Mouse (Mus musculus) C2C12 (cell line): ENCODE measurements around the gene Ube2i. TPM values are rescaled to one million over a fixed set of nuclear protein-coding genes. Genes with fewer than 3 reads are reported as not detected.

Experiments used
- H3K27me3 ChIP-seq: one replicate; pipeline ENCODE4 v1.6.1; 2011; ENCODE audit not compliant: control insufficient read depth, insufficient read depth, insufficient read length
- H3K36me3 ChIP-seq: one replicate; pipeline ENCODE4 v1.6.1; 2011; ENCODE audit not compliant: control insufficient read depth, insufficient read depth
- H3K4me3 ChIP-seq: one replicate; pipeline ENCODE4 v1.5.1; 2011; ENCODE audit warnings: mild to moderate bottlenecking, control low read depth; ENCODE audit not compliant: poor library complexity, insufficient read depth, severe bottlenecking
- H3K79me2 ChIP-seq: one replicate; pipeline ENCODE4 v1.6.1; 2011; ENCODE audit not compliant: control insufficient read depth, insufficient read depth
- H3K79me3 ChIP-seq: one replicate; pipeline ENCODE4 v1.6.1; 2011; ENCODE audit warnings: low read depth, control low read depth
- H3ac ChIP-seq: one replicate; pipeline ENCODE3; 2011; ENCODE audit warnings: low read depth; ENCODE audit not compliant: control insufficient read depth, insufficient read length
- CEBPB ChIP-seq: IDR thresholded peaks from one replicate; pipeline ENCODE4 v1.6.1; 2011; ENCODE audit warnings: low read depth, mild to moderate bottlenecking, control low read depth, moderate library complexity
- CTCF ChIP-seq: IDR thresholded peaks from one replicate; pipeline ENCODE4 v1.5.1; 2011; ENCODE audit not compliant: control insufficient read depth, insufficient read depth, insufficient read length
- FOSL1 ChIP-seq: IDR thresholded peaks from one replicate; pipeline ENCODE4 v1.8.0; 2011; ENCODE audit warnings: mild to moderate bottlenecking, low read length; ENCODE audit not compliant: poor library complexity, insufficient read depth, severe bottlenecking
- MAX ChIP-seq: IDR thresholded peaks from one replicate; pipeline ENCODE4 v1.6.1; 2011; ENCODE audit warnings: mild to moderate bottlenecking, control low read depth
- MYOD1 ChIP-seq: IDR thresholded peaks from one replicate; pipeline ENCODE4 v1.6.1; 2011; ENCODE audit warnings: low read depth; ENCODE audit not compliant: control insufficient read depth, insufficient read length
- MYOG ChIP-seq: IDR thresholded peaks from one replicate; pipeline ENCODE4 v1.6.1; 2011; ENCODE audit not compliant: control insufficient read depth, insufficient read length; ENCODE audit errors: extremely low read depth
- USF1 ChIP-seq: IDR thresholded peaks from one replicate; pipeline ENCODE4 v1.6.1; 2011; ENCODE audit warnings: low read depth, mild to moderate bottlenecking, control low read depth, moderate library complexity
- long read RNA-seq, 2 experiments: library from polyadenylated mRNA; unstranded; transcript quantifications; one replicate each; pipeline ENCODE4 v2.0.0; 2019 to 2020
- polyA plus RNA-seq: library from polyadenylated mRNA; unstranded; fragments of >200 nt; fragmentation: generic; extraction: Trizol; gene quantifications from one replicate; pipeline ENCODE4 v1.2.1, GENCODE M21; 2012; ENCODE audit warnings: missing spikeins

Gene Ube2i
- polyA plus RNA-seq = 405 TPM
- long read RNA-seq, experiment 1, transcript Ube2i-213 (7 exons, 824 nt) = major isoform, 362 of 421 reads
- long read RNA-seq, experiment 1, transcript Ube2i-201 (7 exons, 1,138 nt) = minor isoform, 6 of 421 reads
- long read RNA-seq, experiment 1, transcript Ube2i-211 (7 exons, 890 nt) = minor isoform, 18 of 421 reads
- long read RNA-seq, experiment 1, partial matches to known transcripts = 11 of 421 reads
- long read RNA-seq, experiment 1, other reads (novel, unspliced or antisense) = 20 of 421 reads
- long read RNA-seq, experiment 2, transcript Ube2i-208 (8 exons, 1,286 nt) = minor isoform, 18 of 1,452 reads
- long read RNA-seq, experiment 2, transcript Ube2i-201 (7 exons, 1,138 nt) = minor isoform, 17 of 1,452 reads
- long read RNA-seq, experiment 2, transcript Ube2i-211 (7 exons, 890 nt) = minor isoform, 42 of 1,452 reads
- long read RNA-seq, experiment 2, transcript Ube2i-213 (7 exons, 824 nt) = major isoform, 1,238 of 1,452 reads
- long read RNA-seq, experiment 2, partial matches to known transcripts = 39 of 1,452 reads
- long read RNA-seq, experiment 2, other reads (novel, unspliced or antisense) = 79 of 1,452 reads

DNA sequence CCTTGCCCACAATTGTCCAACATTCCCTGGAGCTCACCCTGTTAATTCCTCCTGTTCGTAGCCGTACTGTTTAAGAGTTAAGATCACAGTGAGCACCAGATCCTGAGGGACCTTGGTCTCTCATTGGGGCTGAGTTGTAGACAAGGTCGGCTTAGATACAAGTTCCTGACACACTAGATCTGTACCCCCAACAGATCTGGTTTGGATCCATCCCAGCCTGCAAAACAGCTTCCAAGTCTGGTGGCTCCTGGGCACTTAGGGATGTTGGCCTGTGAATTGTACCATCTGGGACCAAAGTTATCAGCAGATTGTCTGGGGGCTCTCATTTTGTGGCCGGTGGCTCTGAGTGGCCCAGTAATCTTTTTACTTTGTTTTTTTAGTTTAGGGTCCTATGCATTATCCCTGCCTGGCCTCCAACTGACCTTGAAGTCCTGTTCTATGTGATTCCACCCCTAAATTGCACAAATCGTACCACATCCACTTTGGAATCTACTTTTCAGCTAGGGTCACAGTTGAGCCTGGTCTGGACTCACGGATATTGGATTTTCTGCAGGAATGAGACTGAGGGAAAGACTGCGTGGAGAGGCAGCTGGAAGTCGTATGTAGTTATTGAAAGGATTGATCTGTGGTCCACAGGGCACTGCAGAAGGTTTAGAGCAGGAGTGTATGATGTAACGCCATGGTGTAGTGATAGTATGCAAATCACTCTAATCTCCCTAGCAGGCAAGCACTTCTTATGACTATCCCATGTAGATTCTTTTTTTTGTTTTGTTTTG is at the start of gene Ube2i:
Gene Ube2i, minus strand, starts transcription at position 52 of the 776 bp plus-strand sequence.
- peak within 1 kb of the TSS; percentile 98 for H3ac ChIP-seq
- peaks cover 21% of the 10 kb centered on the region for H3K27me3 ChIP-seq
- TF ChIP-seq MYOG (no peak), MAX (no peak), FOSL1 (no peak), MYOD1 (no peak), CEBPB (no peak), USF1 (no peak), CTCF (no peak)
- peaks cover 19% of the 10 kb centered on the region for H3K36me3 ChIP-seq
- peaks cover 35% of the 10 kb centered on the region for H3K79me2 ChIP-seq
- H3K79me3 ChIP-seq = peaks cover 33% of the 10 kb centered on the region
- H3K4me3 ChIP-seq = peak within 1 kb of the TSS; percentile 99

DNA sequence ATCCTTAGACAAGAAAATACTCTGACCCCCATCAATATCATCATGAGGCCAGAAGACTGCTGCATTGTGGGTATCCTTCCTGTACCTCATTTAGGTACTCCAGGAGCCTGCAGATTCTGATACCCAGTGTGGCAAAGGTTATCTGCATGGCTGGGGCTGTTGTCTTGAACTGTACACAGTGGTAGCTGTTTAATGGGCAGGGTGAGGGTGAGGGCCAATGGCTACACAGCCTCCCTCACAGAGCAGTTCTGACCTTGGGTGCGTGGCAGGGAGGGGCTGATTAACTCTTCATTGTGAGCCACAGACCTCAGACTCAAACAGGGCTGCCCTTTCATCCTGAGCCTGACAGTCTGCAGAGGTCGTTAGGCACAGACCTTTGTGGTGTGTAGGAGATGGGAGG is 48.5 kb upstream of the Ube2i start:
- H3K27me3 ChIP-seq = peaks cover 55% of the 10 kb centered on the region
- H3ac ChIP-seq = no peak overlapping the region
- H3K4me3 ChIP-seq = no peak overlapping the region
- TF ChIP-seq USF1 = no peak
- no peak for TF ChIP-seq CEBPB
- TF ChIP-seq MAX = no peak
- no peak for TF ChIP-seq MYOG
- no peak for TF ChIP-seq MYOD1
- no peak for TF ChIP-seq FOSL1
- TF ChIP-seq CTCF = no peak
- H3K79me3 ChIP-seq = no peaks in the 10 kb centered on the region
- no peaks in the 10 kb centered on the region for H3K36me3 ChIP-seq
- H3K79me2 ChIP-seq = no peaks in the 10 kb centered on the region

DNA sequence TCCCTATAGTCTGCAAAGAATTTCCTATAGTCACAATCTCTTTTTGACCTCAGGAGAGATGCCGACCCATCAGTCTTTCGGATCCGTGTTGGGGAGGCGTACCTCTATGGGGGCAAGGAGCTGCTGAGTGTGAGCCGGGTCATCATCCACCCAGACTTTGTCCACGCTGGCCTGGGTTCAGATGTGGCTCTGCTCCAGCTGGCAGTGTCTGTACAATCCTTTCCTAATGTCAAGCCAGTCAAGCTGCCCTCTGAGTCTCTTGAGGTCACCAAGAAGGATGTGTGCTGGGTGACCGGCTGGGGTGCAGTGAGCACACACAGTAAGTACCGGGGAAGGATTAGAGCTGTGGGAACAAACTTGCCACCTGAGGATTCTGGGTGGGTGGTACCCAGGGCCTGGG is 46.4 kb upstream of the Ube2i start:
- no peaks in the 10 kb centered on the region for H3K79me2 ChIP-seq
- TF ChIP-seq MYOD1 (no peak), USF1 (no peak), CEBPB (no peak), CTCF (no peak), MYOG (no peak), MAX (no peak), FOSL1 (no peak)
- no peaks in the 10 kb centered on the region for H3K79me3 ChIP-seq
- H3K27me3 ChIP-seq = peaks cover 57% of the 10 kb centered on the region
- no peaks in the 10 kb centered on the region for H3K36me3 ChIP-seq
- H3ac ChIP-seq = no peak overlapping the region
- H3K4me3 ChIP-seq = no peak overlapping the region

DNA sequence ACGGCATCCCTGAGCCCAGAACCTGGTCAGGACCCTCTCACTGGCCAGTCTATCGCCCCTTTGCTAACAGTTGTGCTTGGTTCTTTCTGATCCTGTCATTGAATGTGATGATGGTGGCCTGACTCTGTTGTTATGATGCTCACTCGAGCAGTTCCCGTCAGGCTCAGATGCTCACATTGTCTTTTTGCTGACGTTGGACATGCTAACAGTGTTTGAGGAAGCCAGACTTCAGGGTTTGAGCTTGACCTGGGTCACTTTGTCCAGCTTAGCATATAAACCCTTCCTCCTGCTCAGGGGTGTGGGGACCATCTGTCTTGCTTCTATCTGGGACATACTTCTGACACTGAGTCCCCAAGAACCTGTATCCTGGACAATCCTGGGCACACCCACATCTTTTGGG is 43.9 kb upstream of the Ube2i start, which contains the start of gene Prss29:
Gene Prss29, plus strand, starts transcription at position 301 of the 400 bp plus-strand sequence.
- no peaks in the 10 kb centered on the region for H3K79me2 ChIP-seq
- H3K4me3 ChIP-seq = no peak within 1 kb of the TSS
- no peaks in the 10 kb centered on the region for H3K36me3 ChIP-seq
- H3K79me3 ChIP-seq = no peaks in the 10 kb centered on the region
- no peak within 1 kb of the TSS for H3ac ChIP-seq
- peaks cover 59% of the 10 kb centered on the region for H3K27me3 ChIP-seq
- TF ChIP-seq FOSL1 (no peak), MAX (no peak), CTCF (no peak), CEBPB (no peak)

DNA sequence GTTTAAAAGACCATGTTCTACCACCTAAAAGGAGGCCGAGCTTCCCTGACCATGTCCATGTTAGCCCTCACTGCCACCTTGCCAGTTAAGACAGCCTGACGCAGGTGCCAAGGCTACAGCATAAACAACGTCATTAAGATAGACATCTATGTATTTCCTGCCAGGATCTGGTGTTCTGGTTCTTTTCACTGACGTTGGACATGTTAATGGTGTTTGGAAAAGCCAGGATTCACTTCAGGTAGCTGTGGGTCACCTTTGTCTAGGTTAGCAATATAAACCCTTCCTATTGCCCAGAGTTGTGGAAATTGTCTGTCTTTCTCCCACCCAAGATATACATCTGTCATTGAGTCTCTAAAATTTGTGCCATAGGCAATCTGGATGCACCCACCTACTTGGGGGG is 33.9 kb upstream of the Ube2i start, which contains the start of gene Prss28:
Gene Prss28, plus strand, starts transcription at position 301 of the 400 bp plus-strand sequence.
- H3K79me3 ChIP-seq = no peaks in the 10 kb centered on the region
- no peak within 1 kb of the TSS for H3ac ChIP-seq
- H3K36me3 ChIP-seq = no peaks in the 10 kb centered on the region
- peaks cover 52% of the 10 kb centered on the region for H3K27me3 ChIP-seq
- H3K4me3 ChIP-seq = no peak within 1 kb of the TSS
- TF ChIP-seq FOSL1 (no peak), MYOG (no peak), CTCF (no peak), CEBPB (no peak), MYOD1 (no peak), USF1 (no peak), MAX (no peak)
- no peaks in the 10 kb centered on the region for H3K79me2 ChIP-seq
